Mouse (Mus musculus) liver, embryonic 14.5 days (tissue): Measurements from ENCODE around the gene Pigm.

ENCODE experiments used
- CTCF ChIP-seq: IDR thresholded peaks from 2 replicates; pipeline ENCODE4 v1.5.1; 2016; ENCODE audit warnings: antibody characterized with exemption, low read depth, control low read depth
- EP300 ChIP-seq: IDR thresholded peaks from 2 replicates; pipeline ENCODE4 v1.6.1; 2016; ENCODE audit warnings: antibody characterized with exemption, low read depth

DNA sequence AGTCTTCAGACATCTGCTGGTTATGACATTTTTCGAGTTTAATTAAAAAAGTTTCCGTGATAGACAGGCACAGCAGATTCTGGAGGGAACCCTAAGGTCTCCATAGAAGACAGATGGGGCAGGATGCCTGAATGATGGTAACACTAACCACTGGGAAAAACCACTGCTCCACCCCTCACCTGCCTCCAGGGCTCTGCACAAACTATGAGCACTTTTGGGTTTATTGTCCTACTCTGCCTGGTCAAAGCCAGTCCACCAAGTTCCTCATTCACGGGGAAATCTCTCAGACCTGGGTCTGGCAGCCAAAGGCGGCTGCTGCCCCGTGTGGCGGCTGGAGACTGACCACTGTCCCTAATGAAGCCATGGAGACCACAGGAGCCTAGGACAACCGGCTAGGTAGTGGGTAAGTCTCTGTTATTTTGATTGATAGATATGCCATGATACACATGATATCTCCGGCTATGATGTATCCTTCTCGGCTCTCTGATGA is 54.4 kb downstream of the Pigm start:
- 0 out of 2 replicates have a peak, but pooled peaks have one; percentile 4 for TF ChIP-seq CTCF
- no peak for TF ChIP-seq EP300
